ENCODE assay signal across 8 mouse cellular contexts in the genomic region with DNA sequence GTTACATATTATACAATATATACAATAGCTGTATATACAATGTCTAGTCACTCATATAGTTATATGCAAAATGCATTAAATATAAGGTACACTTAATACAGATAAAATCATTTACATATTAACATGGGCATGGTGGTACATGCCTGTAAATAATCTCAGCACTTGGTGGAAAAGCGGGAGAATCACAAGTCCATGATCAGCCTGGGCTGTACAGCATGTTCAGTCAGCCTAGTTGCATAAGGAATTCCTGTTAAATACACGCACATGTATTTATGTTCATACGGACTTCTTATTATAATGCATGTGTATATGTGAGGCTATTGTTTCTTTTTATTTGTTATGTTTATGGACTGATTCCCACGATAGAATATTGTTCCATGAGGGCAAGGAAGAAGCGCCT. TPM values are rescaled to one million over a fixed set of nuclear protein-coding genes. Genes with fewer than 3 reads are reported as not detected.
DNase-seq lines count a peak whose midpoint lies in the region; ATAC-seq and TF ChIP-seq lines count a peak whose summit lies in the region.

No protein-coding gene starts in this region.

- no peak for DNase-seq in kidney, postnatal 10 days
- peak; percentile 7 for DNase-seq in induced T-regulatory cell, adult 2 months (ENCODE audit: low read depth)
- no peak for DNase-seq in right cerebral cortex, postnatal 25 days
- DNase-seq in c-Kit-positive CD71-positive TER-119-positive erythroid progenitor cells, embryonic 14.5 days (ENCODE audit: low spot score), result no peak
- no peak for DNase-seq in kidney, adult 9 months

- no peak for ATAC-seq in kidney, embryonic 15.5 days (replicated peaks; ENCODE audit: low FRiP score)
- no peak for ATAC-seq in midbrain, embryonic 16.5 days

- H3K36me3 ChIP-seq in kidney, embryonic 15.5 days, result no peaks in the 10 kb centered on the region
- no peaks in the 10 kb centered on the region for H3K36me3 ChIP-seq in midbrain, embryonic 16.5 days (ENCODE audit: control insufficient read depth, insufficient read depth, low read length)

- no peak overlapping the region for H3K9ac ChIP-seq in kidney, embryonic 15.5 days
- no peak overlapping the region for H3K9ac ChIP-seq in midbrain, embryonic 16.5 days (ENCODE audit: low read depth, low read length)

- no peaks in the 10 kb centered on the region for H3K4me1 ChIP-seq in kidney, embryonic 15.5 days
- H3K4me1 ChIP-seq in cortical plate, adult 2 months (ENCODE audit: control insufficient read depth, insufficient read depth, low read length), result no peaks in the 10 kb centered on the region; the same call in 1 of the 2 replicates
- H3K4me1 ChIP-seq in midbrain, embryonic 16.5 days (ENCODE audit: control insufficient read depth, insufficient read depth, low read length), result peaks cover 4% of the 10 kb centered on the region; the same call in 1 of the 2 replicates

- peak overlapping the region; percentile 56 for H3K4me3 ChIP-seq in kidney, embryonic 15.5 days (replicated peaks)
- H3K4me3 ChIP-seq in cortical plate, adult 2 months (ENCODE audit: insufficient read depth, low read length), result peak overlapping the region; percentile 44; the same call in 1 of the 2 replicates
- H3K4me3 ChIP-seq in midbrain, embryonic 16.5 days (ENCODE audit: low read depth, low read length), result peak overlapping the region; percentile 48; the same call in 1 of the 2 replicates

- H3K4me2 ChIP-seq in kidney, embryonic 15.5 days, result peak overlapping the region; percentile 81
- peak overlapping the region; percentile 83 for H3K4me2 ChIP-seq in midbrain, embryonic 16.5 days (ENCODE audit: low read length)

- TF ChIP-seq CTCF in cortical plate, adult 2 months (IDR thresholded peaks at IDR 0.05; ENCODE audit: extremely low read depth, insufficient read depth, low read length), result no peak

- TF ChIP-seq POLR2A in cortical plate, adult 2 months (IDR thresholded peaks at IDR 0.05; ENCODE audit: extremely low read depth, insufficient read depth, low read length), result no peak

- H3K27ac ChIP-seq in kidney, embryonic 15.5 days, result no peak overlapping the region
- H3K27ac ChIP-seq in cortical plate, adult 2 months (ENCODE audit: insufficient read depth, low read length), result no peak overlapping the region
- no peak overlapping the region for H3K27ac ChIP-seq in midbrain, embryonic 16.5 days (ENCODE audit: low read length)

- H3K27me3 ChIP-seq in kidney, embryonic 15.5 days, result no peaks in the 10 kb centered on the region
- no peaks in the 10 kb centered on the region for H3K27me3 ChIP-seq in midbrain, embryonic 16.5 days (ENCODE audit: control insufficient read depth, insufficient read depth, low read depth, low read length)

- WGBS in kidney, embryonic 15.5 days, result 32% methylated on average over 5 of the region's 5 CpGs
- WGBS in midbrain, embryonic 16.5 days, result 29% methylated on average over 5 of the region's 5 CpGs

- H3K9me3 ChIP-seq in kidney, embryonic 15.5 days (replicated peaks), result no peaks in the 10 kb centered on the region
- no peaks in the 10 kb centered on the region for H3K9me3 ChIP-seq in midbrain, embryonic 16.5 days (replicated peaks; ENCODE audit: control insufficient read depth, low read length, poor library complexity, severe bottlenecking)

RNA-seq across cellular contexts. Expression of a gene that starts 0.5 kb away (rescaled TPM):
- 201 and 214 TPM in 2 replicates for polyA plus RNA-seq in kidney, embryonic 15.5 days (2015; fragmentation: Nextera tagmentation; extraction: Ambion mirVana)
- 254 and 256 TPM in 2 replicates for polyA plus RNA-seq in cortical plate, adult 2 months (2012; rRNA removed)
- polyA plus RNA-seq in midbrain, embryonic 16.5 days (2015; fragmentation: Nextera tagmentation; extraction: Ambion mirVana), result 385 and 404 TPM in 2 replicates

RNA-seq across cellular contexts. Expression of a gene that starts 30.2 kb away (rescaled TPM):
- polyA plus RNA-seq in kidney, embryonic 15.5 days (2015; fragmentation: Nextera tagmentation; extraction: Ambion mirVana), result 102 and 113 TPM in 2 replicates
- 477 and 489 TPM in 2 replicates for polyA plus RNA-seq in cortical plate, adult 2 months (2012; rRNA removed)
- polyA plus RNA-seq in midbrain, embryonic 16.5 days (2015; fragmentation: Nextera tagmentation; extraction: Ambion mirVana), result 138 and 148 TPM in 2 replicates

RNA-seq across cellular contexts. Expression of a gene that starts 40.2 kb away (rescaled TPM):
- polyA plus RNA-seq in kidney, embryonic 15.5 days (2015; fragmentation: Nextera tagmentation; extraction: Ambion mirVana), result 251 and 258 TPM in 2 replicates
- 196 and 210 TPM in 2 replicates for polyA plus RNA-seq in cortical plate, adult 2 months (2012; rRNA removed)
- 209 TPM in 2 replicates for polyA plus RNA-seq in midbrain, embryonic 16.5 days (2015; fragmentation: Nextera tagmentation; extraction: Ambion mirVana)

RNA-seq across cellular contexts. Expression of a gene that starts 40.3 kb away (rescaled TPM):
- polyA plus RNA-seq in kidney, embryonic 15.5 days (2015; fragmentation: Nextera tagmentation; extraction: Ambion mirVana), result 71.5 and 77.9 TPM in 2 replicates
- 52.9 and 54.3 TPM in 2 replicates for polyA plus RNA-seq in cortical plate, adult 2 months (2012; rRNA removed)
- polyA plus RNA-seq in midbrain, embryonic 16.5 days (2015; fragmentation: Nextera tagmentation; extraction: Ambion mirVana), result 48.2 and 55.3 TPM in 2 replicates

RNA-seq across cellular contexts. Expression of a gene that starts 46.1 kb away (rescaled TPM):
- polyA plus RNA-seq in kidney, embryonic 15.5 days (2015; fragmentation: Nextera tagmentation; extraction: Ambion mirVana), result 43.9 and 47.8 TPM in 2 replicates
- polyA plus RNA-seq in cortical plate, adult 2 months (2012; rRNA removed), result 95.7 and 99.6 TPM in 2 replicates
- polyA plus RNA-seq in midbrain, embryonic 16.5 days (2015; fragmentation: Nextera tagmentation; extraction: Ambion mirVana), result 108 and 109 TPM in 2 replicates
